Mouse (Mus musculus): ENCODE measurements around the gene Ralgapb.

Gene Ralgapb

DNA sequence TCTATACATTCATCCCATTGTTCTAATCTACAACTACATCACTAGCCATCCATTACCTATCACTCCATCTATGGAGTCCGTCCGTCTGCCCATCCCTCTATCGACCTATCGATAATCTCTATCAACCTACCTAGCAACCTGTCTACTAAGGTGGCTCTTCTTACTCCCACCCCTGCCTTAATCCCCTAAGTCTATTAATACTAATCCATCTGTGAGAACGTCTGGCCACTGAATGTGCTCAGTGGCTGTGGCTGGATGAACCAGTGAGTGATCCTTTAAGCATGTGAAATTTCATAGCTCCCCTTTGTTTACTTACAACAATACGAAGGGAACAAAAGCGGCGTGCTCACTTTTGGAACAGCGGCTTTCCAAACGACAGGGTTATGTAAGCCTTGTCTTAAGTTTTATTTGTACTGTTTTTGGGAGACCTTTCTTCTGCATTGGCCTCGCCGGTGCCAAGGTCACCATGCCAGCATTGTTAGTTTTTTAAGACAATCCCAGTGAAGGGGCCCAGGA, 104.2 kb downstream of the Ralgapb start:
- DNase-seq (ENCODE audit: low read depth, low spot score): no peak

DNA sequence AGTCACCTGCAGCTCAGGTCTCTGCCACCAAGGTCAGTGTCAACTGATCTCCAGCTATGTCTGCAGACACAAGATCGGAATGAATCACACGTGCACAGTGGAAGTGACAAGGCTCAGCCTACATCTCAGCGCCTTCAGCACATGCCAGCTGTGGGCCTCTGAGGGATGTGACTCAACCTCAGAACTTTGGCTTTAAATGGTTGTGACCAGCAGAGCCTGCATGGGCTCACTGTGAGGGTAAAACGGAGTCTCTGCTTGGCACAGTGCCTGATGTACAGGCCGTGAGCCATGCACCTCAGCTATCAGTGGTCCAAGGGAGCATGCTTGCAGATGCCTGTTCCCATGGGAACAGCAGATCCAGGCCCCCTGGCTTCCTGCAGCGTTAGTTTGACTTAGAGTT, 108.9 kb downstream of the Ralgapb start:
- DNase-seq (ENCODE audit: low read depth, low spot score): no peak

DNA sequence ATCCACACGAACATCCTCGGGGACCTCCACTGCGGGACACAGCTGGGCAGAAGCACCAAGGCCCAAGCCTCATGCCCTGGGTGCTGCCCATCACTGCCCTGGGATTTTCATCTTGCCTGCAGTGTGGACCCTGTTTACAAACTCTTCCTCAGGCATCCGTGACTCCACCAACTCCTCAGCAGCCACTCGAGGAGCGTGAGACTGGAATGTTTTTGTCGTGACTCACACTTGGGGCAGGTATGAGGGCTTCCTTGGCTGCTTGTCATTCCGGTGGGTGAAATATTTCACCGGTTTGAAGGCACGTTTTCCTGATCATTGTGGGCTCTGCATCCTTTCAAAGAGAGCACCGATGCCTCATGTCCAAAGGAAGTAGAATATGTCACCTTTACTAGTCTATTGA, 109.4 kb downstream of the Ralgapb start:
- DNase-seq (ENCODE audit: low read depth, low spot score): no peak

DNA sequence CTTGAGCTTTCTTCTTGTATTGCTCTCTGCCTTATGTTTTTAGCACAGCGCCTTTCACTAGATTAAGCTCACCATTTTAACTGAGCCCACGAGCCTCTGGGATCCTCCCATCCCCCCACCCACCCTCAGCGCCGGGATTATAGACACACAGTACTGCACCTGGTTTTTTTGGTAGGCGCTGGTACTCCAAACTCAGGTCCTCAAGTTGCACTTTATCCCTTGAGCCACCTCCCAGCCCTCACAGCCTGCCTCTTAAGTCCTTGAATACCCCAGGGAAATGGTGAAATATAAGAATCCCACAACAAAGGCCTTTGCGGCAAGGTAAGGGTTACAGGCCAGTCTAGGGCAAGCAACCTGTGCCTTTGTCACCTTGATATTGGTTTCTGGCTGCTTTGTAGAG, 110.2 kb downstream of the Ralgapb start:
- no peak for DNase-seq (ENCODE audit: low read depth, low spot score)

DNA sequence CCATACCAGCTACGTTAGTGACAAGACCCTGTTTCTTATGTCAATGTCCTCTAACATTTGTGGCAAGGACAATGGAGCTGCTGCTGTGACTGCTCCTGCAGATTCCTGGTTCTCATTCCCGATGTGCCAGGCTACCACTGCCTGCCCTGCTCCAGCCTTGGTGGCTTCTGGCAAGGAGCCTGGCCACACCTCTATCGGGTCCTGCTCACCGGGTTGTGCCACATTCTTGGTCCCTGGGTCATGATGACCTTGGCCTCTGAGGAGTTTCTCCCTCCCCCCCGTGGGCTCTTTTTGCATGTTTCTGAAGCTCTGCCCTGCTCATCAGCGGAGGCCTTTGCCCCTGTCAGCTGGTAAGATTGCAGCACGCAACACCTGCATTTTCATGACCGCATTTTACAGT, 113.4 kb downstream of the Ralgapb start:
- no peak for DNase-seq (ENCODE audit: low read depth, low spot score)

DNA sequence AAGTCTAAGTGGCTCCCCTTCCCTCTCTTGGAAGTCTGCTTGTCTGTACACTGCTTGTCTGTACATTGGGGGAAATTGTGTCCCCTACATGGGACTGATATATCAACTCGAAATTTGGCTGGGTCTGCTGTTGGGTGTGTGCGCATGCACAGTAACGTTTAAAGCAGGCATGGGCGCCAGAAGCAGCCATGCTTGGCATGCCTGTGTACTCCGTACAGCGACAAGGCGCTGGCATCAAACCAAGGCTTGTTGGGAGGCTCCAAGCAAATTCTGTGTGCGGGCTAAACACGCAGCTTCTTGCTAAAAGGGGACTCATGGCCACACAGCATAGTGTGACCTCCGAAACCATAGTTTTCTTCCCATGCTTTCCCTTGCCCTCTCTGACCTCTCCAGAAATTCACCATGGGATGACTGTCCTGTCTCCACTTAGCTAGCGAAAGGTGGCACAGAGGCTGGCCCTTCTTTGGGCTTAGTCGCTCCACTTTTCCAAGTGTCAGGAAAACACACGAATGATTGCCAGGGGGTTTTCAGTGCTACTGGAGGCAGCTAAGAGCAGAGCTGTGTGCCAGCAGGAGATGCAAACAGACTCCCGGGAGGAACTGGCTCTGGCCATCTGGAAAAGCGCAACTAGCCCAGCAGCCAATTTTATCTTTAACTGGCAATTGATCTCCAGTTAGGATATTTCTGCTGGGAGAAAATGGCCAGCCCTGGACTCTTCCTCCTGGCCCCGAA, 114.6 kb downstream of the Ralgapb start:
- DNase-seq (ENCODE audit: low read depth, low spot score): no peak

DNA sequence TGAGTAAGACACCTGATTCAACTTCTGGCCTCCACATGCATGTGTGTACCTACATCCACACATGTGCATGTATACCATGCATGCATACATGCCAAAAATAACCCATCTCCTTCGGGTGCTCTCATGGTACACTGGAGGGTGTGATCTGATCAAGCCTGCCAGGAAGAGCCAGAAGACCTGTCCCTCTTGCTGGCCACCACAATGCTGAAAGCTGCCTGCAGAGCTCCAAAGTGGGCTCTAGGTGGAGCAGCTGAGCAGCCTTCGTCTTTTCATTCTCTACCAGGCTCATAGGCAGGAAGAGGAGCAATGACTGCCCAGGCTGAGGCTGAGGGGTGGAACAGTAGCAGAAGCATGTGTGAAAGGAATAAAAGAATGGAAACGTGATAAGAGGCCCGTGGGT, 124.4 kb downstream of the Ralgapb start:
- DNase-seq (ENCODE audit: low read depth, low spot score): peak; percentile 67

DNA sequence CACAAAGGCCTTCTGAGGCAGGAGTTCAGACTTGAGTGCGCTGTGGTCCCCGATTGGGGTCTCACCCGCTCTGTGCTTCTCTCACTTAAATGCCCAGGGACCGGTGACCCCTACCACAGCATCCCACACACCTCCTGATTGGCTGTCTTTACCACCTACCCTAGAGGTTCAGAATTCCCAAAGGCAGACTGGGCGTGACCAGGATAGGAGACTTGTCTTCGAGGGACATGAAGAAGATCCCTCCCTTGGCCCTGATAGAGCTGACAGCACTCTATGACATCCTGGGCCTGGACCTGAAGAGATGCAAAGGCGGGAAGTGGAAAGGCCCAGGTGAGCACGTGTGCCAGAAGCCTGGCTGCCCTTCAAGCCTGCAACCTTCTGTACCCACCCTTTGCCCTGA, 124.9 kb downstream of the Ralgapb start:
- no peak for DNase-seq (ENCODE audit: low read depth, low spot score)

DNA sequence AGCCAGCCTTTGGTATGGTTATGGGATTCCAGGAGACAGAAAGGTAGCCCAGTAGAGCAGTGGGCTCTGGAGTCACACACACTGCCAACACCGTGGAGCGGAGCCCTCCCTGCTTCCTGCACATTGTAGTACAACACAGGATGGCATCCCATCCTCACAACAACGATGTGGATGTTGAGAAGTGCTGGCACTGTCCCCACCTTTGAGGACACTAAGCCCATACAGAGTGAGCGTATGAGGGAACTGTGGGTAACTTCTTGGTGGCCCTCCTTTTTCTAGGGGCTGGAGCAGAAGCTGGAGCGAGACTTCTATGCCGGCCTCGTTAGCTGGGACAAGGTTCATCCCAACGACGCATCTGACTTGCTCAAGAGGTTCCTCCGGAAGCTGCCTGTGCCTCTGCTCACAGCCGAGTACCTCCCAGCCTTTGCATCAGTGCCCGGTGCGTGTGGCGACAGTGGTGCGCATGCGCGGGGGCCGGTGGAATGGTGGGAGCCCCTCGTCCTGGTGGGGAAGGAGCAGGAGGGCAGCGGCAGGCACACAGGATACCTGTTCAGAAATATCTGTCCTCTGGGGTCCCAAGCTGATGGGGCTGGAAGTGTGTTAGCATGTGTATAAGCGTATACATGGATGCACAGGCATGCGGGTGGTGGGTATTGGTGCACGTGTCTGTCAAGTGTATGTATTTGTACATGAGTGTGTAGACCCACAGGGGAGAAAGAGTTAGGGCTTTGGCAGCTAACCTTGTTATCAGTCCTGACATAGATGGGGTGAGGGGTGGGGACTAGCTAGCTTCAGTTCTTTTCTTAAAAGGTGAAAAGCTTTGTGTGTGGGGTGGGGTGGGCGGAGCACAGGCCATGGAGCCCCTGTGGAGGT, 130.0 kb downstream of the Ralgapb start:
- DNase-seq (ENCODE audit: low read depth, low spot score): peak; percentile 73

DNA sequence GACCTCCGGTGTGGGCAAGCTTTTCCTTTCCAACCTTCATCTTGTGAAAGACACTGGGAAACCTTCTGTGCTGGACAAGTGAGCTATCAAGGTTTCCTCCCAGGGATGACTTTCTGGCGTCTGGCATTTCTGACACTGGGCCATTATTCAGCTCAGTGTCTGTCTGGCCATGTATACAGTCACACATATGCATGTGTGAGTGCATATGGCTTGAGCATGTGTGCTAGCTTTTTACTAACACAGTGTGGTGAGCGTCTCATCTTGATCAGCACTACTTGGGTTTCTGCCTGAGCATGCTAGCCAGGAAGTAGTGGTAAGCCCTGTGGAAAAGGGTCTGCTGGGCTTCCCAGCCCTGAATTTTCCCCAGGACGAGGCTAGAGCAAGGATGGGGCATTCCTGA, 131.6 kb downstream of the Ralgapb start:
- DNase-seq (ENCODE audit: low read depth, low spot score): no peak

DNA sequence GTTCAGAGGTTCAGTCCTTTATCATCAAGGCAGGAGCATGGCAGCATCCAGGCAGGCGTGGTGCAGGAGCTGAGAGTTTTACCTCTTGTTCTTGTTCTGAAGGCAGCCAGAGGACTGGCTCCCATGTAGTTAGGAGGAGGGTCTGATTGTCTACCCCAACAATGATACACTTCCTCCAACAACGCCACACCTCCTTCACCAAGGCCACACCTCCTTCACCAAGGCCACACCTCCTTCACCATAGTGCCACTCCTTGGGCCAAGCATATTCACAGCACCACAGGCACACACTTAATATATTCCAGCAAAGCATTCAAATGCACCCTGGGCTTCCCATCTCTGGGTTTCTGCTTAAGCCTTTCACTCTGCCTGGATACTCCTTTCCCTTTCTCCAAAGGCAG, 135.6 kb downstream of the Ralgapb start:
- DNase-seq (ENCODE audit: low read depth, low spot score): peak; percentile 68

DNA sequence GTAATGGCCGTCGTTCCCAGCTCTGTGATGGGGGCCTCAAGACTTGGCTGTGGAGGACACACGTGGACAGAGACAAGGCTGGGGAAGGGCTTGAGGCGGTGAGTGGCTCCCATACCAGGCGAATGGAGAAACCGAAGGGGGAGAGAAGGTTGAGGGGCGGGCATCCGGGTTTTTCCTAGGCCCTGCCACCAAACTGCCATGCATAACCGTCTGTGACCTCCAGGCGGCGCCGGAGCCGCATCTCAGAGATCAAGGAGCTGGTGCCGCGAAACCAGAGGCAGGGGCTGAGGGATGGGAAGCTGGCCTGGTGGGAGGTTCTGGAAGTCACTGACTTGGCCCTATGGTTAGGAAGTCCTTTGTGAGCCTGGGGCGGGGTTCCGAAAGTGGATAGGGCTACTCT, 137.1 kb downstream of the Ralgapb start:
- peak; percentile 93 for DNase-seq (ENCODE audit: low read depth, low spot score)

Measured in R1 (cell line).